Mouse (Mus musculus) E14TG2a.4 (cell line): ENCODE data around the gene Plin2.

Experiments used
- CTCF ChIP-seq: conservative IDR thresholded peaks from 2 replicates; pipeline ENCODE4 v1.5.1; 2014; ENCODE audit warnings: low read length
- POU5F1 ChIP-seq: IDR thresholded peaks from 2 replicates; pipeline ENCODE4 v1.6.1; 2014; ENCODE audit warnings: low read length, borderline replicate concordance

DNA sequence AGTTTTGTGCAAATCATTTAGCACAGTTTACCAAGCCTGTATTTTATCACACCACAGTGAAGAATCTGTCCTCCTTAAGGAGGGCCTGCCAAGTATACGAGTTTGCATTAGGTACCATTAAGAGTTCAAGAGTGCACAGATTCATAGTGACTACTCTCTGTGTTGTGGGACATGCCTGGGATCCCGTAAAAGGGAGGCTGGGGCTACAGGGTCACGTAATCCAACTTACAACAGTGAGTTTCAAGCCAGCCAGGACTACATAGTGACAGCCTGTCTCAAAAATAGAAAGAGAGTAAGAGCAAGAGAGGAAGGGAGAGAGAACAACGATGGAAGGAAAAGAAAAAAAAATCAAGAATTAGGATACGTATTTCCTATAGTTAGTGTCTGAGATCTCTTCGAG is 14.9 kb upstream of the Plin2 start:
- TF ChIP-seq CTCF (no peak), POU5F1 (no peak)
